Mouse (Mus musculus): ENCODE measurements around the gene Fam155a. TPM values are rescaled to one million over a fixed set of nuclear protein-coding genes. Genes with fewer than 3 reads are reported as not detected.

The Fam155a gene
- polyA plus RNA-seq, 1 experiment from 2014 or later = 0.96 TPM

DNA sequence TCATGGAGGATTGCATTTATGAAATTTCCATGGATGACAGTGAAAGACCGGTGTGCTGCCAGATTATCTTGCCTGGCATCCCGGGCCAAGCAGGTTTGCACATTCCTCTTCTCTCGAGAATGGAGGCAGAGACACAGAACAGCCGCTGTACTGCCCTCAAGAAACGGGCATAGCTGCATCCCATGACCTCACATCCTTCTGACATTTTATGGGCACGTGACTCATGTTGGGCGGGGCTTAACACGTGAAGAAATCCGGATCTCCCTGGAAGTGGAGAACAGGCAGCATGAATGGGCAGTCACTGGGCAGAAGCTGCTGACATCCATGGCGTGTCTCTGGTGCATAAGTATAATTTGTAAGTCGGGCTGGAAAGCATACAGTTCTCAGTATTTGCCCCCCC lies 29.0 kb upstream of the Fam155a start:
- no peak for ATAC-seq
- H3K27ac ChIP-seq (ENCODE audit: low read depth, low read length) = no peak overlapping the region
- H3K9ac ChIP-seq (ENCODE audit: low read depth, low read length) = no peak overlapping the region
- no peak overlapping the region for H3K4me2 ChIP-seq (replicated peaks; ENCODE audit: low read depth)
- no peak for TF ChIP-seq CTCF (IDR thresholded peaks at IDR 0.05; ENCODE audit: low read depth)
- no peaks in the 10 kb centered on the region for H3K27me3 ChIP-seq (replicated peaks; ENCODE audit: control insufficient read depth, insufficient read depth, low read length)
- H3K4me1 ChIP-seq (replicated peaks; ENCODE audit: control insufficient read depth, insufficient read depth, low read length) = no peaks in the 10 kb centered on the region
- 76% methylated on average over 11 of the region's 11 CpGs for WGBS
- H3K4me3 ChIP-seq (ENCODE audit: low read depth, low read length) = no peak overlapping the region
- H3K9me3 ChIP-seq (ENCODE audit: control insufficient read depth) = no peaks in the 10 kb centered on the region
- H3K36me3 ChIP-seq (ENCODE audit: control insufficient read depth, insufficient read depth) = no peaks in the 10 kb centered on the region

DNA sequence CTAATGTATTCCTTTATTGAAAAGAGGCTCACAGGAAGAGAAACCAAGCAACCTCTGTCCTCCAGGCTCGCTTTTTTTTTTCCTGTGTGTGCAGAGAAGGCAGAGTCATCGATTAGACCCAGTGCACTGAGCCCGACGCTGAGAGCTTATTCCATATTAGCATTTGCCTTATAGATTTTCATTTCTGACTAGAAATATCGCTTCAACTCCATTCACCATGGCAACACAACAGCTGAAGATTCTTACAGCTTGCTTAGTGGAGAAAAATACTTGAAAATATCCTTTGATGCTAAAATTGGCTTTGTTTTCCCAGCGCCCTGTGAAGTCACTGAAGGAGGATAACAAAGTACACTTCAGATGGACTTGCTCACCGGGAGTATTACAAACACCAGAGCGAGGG lies 26.6 kb upstream of the Fam155a start:
- no peaks in the 10 kb centered on the region for H3K27me3 ChIP-seq (replicated peaks; ENCODE audit: control insufficient read depth, insufficient read depth, low read length)
- H3K4me1 ChIP-seq (replicated peaks; ENCODE audit: control insufficient read depth, insufficient read depth, low read length) = no peaks in the 10 kb centered on the region
- WGBS = 81% methylated on average over 8 of the region's 8 CpGs
- H3K4me3 ChIP-seq (ENCODE audit: low read depth, low read length) = no peak overlapping the region
- no peak for TF ChIP-seq CTCF (IDR thresholded peaks at IDR 0.05; ENCODE audit: low read depth)
- no peak overlapping the region for H3K4me2 ChIP-seq (replicated peaks; ENCODE audit: low read depth)
- H3K27ac ChIP-seq (ENCODE audit: low read depth, low read length) = no peak overlapping the region
- no peak for ATAC-seq
- H3K36me3 ChIP-seq (ENCODE audit: control insufficient read depth, insufficient read depth) = no peaks in the 10 kb centered on the region
- H3K9ac ChIP-seq (ENCODE audit: low read depth, low read length) = no peak overlapping the region
- H3K9me3 ChIP-seq (ENCODE audit: control insufficient read depth) = no peaks in the 10 kb centered on the region

DNA sequence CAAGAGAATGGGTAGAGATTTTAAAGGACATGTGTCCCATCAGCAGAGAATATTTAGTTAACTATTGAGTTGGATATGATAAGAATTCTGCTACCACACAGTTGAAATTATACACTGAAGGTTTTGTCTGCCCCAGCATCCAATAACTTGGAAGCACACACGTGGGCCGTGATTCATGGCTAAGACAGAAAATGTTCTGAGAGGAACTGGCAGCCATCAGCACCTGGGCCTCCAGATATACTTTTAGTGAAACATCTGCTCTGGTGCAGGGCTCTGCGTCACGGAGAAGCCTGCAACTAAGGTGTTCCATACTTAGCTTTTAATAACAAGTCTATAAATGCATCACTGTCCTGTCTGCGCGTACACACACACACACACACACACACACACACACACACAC lies 24.8 kb upstream of the Fam155a start:
- Histone ChIP-seq H3K4me2 (replicated peaks; ENCODE audit: low read depth) (no peak overlapping the region), H3K27ac (ENCODE audit: low read depth, low read length) (no peak overlapping the region), H3K27me3 (replicated peaks; ENCODE audit: control insufficient read depth, insufficient read depth, low read length) (no peaks in the 10 kb centered on the region), H3K36me3 (ENCODE audit: control insufficient read depth, insufficient read depth) (no peaks in the 10 kb centered on the region), H3K9ac (ENCODE audit: low read depth, low read length) (no peak overlapping the region), H3K4me1 (replicated peaks; ENCODE audit: control insufficient read depth, insufficient read depth, low read length) (no peaks in the 10 kb centered on the region), H3K4me3 (ENCODE audit: low read depth, low read length) (no peak overlapping the region), H3K9me3 (ENCODE audit: control insufficient read depth) (no peaks in the 10 kb centered on the region)
- TF ChIP-seq CTCF (IDR thresholded peaks at IDR 0.05; ENCODE audit: low read depth) = no peak
- no peak for ATAC-seq
- 89% methylated on average over 6 of the region's 6 CpGs for WGBS

DNA sequence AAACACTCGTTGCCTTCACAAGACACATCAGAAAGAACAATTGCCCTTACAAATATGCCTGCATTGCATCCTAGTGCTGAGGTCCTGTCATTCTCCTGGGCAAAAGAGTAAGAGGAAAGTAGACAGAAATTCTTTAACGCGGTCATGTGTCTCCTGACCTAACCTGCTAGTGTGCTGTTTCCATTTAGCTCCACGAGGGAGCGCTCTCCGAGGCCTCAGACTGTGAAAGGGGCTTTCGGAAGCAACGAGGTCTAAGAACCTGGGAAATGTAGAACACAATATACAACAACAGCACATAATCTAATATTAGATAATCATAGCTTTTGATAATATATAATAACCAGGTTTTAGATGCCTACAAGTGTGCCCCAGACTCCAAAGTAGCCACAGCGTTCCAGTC lies 22.4 kb upstream of the Fam155a start:
- Histone ChIP-seq H3K4me2 (replicated peaks; ENCODE audit: low read depth) (no peak overlapping the region), H3K27me3 (replicated peaks; ENCODE audit: control insufficient read depth, insufficient read depth, low read length) (no peaks in the 10 kb centered on the region), H3K36me3 (ENCODE audit: control insufficient read depth, insufficient read depth) (no peaks in the 10 kb centered on the region), H3K9ac (ENCODE audit: low read depth, low read length) (no peak overlapping the region), H3K27ac (ENCODE audit: low read depth, low read length) (no peak overlapping the region), H3K9me3 (ENCODE audit: control insufficient read depth) (no peaks in the 10 kb centered on the region), H3K4me1 (replicated peaks; ENCODE audit: control insufficient read depth, insufficient read depth, low read length) (no peaks in the 10 kb centered on the region), H3K4me3 (ENCODE audit: low read depth, low read length) (no peak overlapping the region)
- peak; percentile 21 for TF ChIP-seq CTCF (IDR thresholded peaks at IDR 0.05; ENCODE audit: low read depth)
- ATAC-seq = no peak
- WGBS = 66% methylated on average over 9 of the region's 9 CpGs

DNA sequence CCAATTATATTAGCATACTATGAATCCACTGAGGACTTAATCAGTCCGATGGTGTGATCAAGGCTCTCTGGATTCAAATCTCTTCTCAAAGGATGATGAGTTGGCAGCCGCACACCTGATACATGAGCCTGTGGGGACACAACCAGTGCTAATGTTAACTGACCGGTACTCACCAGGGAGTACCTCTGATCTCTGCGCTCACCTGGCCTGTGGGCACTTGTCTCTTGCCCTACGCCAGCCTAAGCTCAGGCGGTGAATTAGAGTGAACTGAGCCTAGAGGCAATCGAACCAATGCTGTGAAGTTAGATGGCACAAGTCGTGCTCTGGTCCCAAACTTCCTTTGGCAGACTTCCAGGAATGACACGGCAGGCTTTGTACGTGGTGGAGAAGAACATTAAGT lies 9.4 kb upstream of the Fam155a start:
- Histone ChIP-seq H3K27ac (ENCODE audit: low read depth, low read length) (no peak overlapping the region), H3K36me3 (ENCODE audit: control insufficient read depth, insufficient read depth) (no peaks in the 10 kb centered on the region), H3K9ac (ENCODE audit: low read depth, low read length) (no peak overlapping the region), H3K9me3 (ENCODE audit: control insufficient read depth) (no peaks in the 10 kb centered on the region), H3K4me2 (replicated peaks; ENCODE audit: low read depth) (no peak overlapping the region), H3K4me1 (replicated peaks; ENCODE audit: control insufficient read depth, insufficient read depth, low read length) (no peaks in the 10 kb centered on the region), H3K27me3 (replicated peaks; ENCODE audit: control insufficient read depth, insufficient read depth, low read length) (no peaks in the 10 kb centered on the region), H3K4me3 (ENCODE audit: low read depth, low read length) (no peak overlapping the region)
- TF ChIP-seq CTCF (IDR thresholded peaks at IDR 0.05; ENCODE audit: low read depth) = no peak
- no peak for ATAC-seq
- 79% methylated on average over 10 of the region's 10 CpGs for WGBS

DNA sequence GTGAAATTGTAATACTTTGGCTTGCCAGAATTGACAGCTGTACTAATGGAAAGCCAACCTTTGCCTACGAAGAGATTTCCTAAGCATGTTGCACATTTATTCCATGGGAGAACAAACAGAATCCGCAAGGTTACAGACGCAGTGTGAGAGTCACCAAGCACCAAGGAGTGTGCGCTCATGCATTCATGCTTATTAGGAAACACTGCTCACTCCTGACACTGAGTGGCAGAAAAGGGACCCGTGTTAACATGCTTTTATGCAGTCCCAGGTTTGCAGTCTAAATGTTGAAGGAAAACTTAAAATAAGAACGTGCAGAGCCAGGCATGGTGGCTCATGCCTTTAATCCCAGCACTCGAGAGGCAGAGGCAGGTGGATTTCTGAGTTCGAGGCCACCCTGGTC lies 7.2 kb upstream of the Fam155a start:
- 76% methylated on average over 8 of the region's 8 CpGs for WGBS
- Histone ChIP-seq H3K27me3 (replicated peaks; ENCODE audit: control insufficient read depth, insufficient read depth, low read length) (peaks cover 3% of the 10 kb centered on the region; the same call in 1 of the 2 replicates), H3K9me3 (ENCODE audit: control insufficient read depth) (no peaks in the 10 kb centered on the region), H3K36me3 (ENCODE audit: control insufficient read depth, insufficient read depth) (no peaks in the 10 kb centered on the region), H3K4me3 (ENCODE audit: low read depth, low read length) (no peak overlapping the region), H3K4me1 (replicated peaks; ENCODE audit: control insufficient read depth, insufficient read depth, low read length) (no peaks in the 10 kb centered on the region), H3K4me2 (replicated peaks; ENCODE audit: low read depth) (no peak overlapping the region), H3K27ac (ENCODE audit: low read depth, low read length) (no peak overlapping the region), H3K9ac (ENCODE audit: low read depth, low read length) (no peak overlapping the region)
- TF ChIP-seq CTCF (IDR thresholded peaks at IDR 0.05; ENCODE audit: low read depth) = no peak
- ATAC-seq = no peak

DNA sequence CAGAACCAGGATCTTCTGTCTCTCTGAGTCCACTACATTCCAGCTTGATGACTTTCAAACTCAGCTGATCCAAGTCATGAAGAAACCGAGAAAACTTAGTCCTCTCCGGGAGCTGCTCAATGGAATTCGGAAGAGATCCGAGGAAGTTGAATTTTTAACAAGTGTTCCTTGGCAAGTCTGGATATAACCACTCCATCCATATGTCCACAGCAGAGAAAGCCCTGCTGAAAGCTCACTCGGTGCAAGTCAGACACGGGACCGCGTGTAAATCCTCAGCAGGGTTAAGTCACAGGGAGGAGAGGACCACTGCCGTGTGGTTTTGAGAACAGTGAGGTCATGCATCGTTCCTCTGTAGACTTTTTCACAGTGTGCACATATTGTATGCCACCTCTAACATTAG lies 5.9 kb upstream of the Fam155a start:
- Histone ChIP-seq H3K27ac (ENCODE audit: low read depth, low read length) (no peak overlapping the region), H3K9ac (ENCODE audit: low read depth, low read length) (no peak overlapping the region)

More for the DNA sequence above, 5.9 kb upstream of the Fam155a start:
- no peaks in the 10 kb centered on the region for H3K36me3 ChIP-seq (ENCODE audit: control insufficient read depth, insufficient read depth)
- no peaks in the 10 kb centered on the region for H3K9me3 ChIP-seq (ENCODE audit: control insufficient read depth)
- 86% methylated on average over 10 of the region's 10 CpGs for WGBS
- H3K4me2 ChIP-seq (replicated peaks; ENCODE audit: low read depth) = no peak overlapping the region
- H3K4me3 ChIP-seq (ENCODE audit: low read depth, low read length) = no peak overlapping the region
- no peak for TF ChIP-seq CTCF (IDR thresholded peaks at IDR 0.05; ENCODE audit: low read depth)
- H3K4me1 ChIP-seq (replicated peaks; ENCODE audit: control insufficient read depth, insufficient read depth, low read length) = no peaks in the 10 kb centered on the region
- peaks cover 14% of the 10 kb centered on the region for H3K27me3 ChIP-seq (replicated peaks; ENCODE audit: control insufficient read depth, insufficient read depth, low read length)
- no peak for ATAC-seq

Data from intestine, postnatal 0 days (tissue).